Mouse (Mus musculus): Measurements from ENCODE around the gene Rnf43. TPM values are rescaled to one million over a fixed set of nuclear protein-coding genes. Genes with fewer than 3 reads are reported as not detected.

Rnf43 gene
- total and polyA plus RNA-seq, 3 experiments = 14.6 to 17.3 TPM; not detected in 1

DNA sequence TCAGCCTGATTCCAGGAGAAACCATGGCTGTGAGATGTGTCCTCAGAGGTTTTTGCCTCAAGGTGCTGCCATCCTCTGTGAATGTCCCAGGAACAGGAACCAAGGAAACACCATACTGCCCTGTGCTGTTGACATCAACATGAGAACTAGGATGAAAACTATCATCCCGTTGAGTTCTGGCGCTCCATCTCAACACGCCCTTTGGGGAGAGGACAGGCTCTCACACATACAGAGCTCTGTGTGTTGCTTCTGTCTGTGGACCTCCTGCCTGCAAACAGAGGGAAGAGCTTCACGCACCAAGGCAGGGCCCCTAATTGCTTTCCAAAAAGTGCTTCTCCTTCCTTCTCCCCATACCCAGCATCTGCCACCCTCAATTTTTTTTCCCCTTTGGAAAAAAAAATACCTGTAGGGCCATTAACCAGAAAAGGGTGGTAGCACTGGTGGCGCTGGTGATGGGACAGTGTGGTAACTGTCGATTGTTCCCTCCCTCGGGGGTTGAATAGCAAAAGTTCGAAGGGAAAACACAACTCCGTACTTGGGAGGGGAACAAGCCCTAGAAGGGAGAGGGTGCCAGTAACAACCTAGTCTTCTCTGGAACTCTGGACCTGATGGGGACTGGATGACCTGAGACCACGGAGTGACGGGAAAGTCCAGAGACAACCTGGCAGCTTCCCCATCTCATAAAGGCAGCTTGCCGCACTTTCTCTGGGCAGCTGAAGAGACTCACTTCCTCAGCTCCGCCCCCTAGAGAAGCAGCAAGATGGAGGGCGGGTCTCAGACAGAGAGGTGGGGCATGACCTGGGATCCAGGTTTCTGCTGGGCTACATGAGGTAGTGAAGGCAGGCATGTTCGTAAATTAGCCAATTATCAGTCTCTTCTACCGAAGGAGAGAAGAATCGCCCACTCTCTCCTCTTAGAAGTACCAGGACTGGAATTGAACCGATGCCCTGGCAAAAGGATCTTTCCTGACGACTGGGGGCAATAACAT lies 85.9 kb downstream of the Rnf43 start:
- peaks cover 5 to 38% of the 10 kb centered on the region in 2 experiments; a peak in 3 of 4 replicates for H3K4me1 ChIP-seq (ENCODE audit: control insufficient read depth in 1 of 2, insufficient read depth in 2 of 2, low read length in 2 of 2)
- H3K79me2 ChIP-seq (ENCODE audit: control insufficient read depth, insufficient read depth, low read length, poor library complexity) = peaks cover 42% of the 10 kb centered on the region
- peaks cover 3 to 29% of the 10 kb centered on the region in 2 experiments; a peak in 3 of 4 replicates for H3K36me3 ChIP-seq (ENCODE audit: control insufficient read depth in 1 of 2, insufficient read depth in 2 of 2, low read length in 2 of 2)
- peak overlapping the region; percentile 100 for H3K27ac ChIP-seq (ENCODE audit: control insufficient read depth, low read depth, low read length)
- peak overlapping the region; percentile 53 to 54 for H3K4me3 ChIP-seq (ENCODE audit: control insufficient read depth in 1 of 2, insufficient read depth in 1 of 2, low read depth in 2 of 2, low read length in 2 of 2)
- peak; percentile 98 for DNase-seq (ENCODE audit: low read depth, low spot score)
- H3K9me3 ChIP-seq (replicated peaks; ENCODE audit: insufficient read depth, low read length) = no peaks in the 10 kb centered on the region
- TF ChIP-seq ETS1 (IDR thresholded peaks at IDR 0.05; ENCODE audit: low read depth, low read length) (no peak), POLR2AphosphoS5 (IDR thresholded peaks at IDR 0.05; ENCODE audit: borderline replicate concordance, low read depth, low read length) (peak; percentile 14; the same call in 1 of the 2 replicates), TBP (IDR thresholded peaks at IDR 0.05; ENCODE audit: low read depth, low read length) (peak; percentile 93), NELFE (IDR thresholded peaks at IDR 0.05; ENCODE audit: low read depth, low read length) (no peak), TAL1 (IDR thresholded peaks at IDR 0.05; ENCODE audit: low read length) (peak; percentile 68), JUND (IDR thresholded peaks at IDR 0.05; ENCODE audit: low read depth, low read length) (no peak), GATA1 (IDR thresholded peaks at IDR 0.05; ENCODE audit: low read depth, low read length) (no peak), UBTF (IDR thresholded peaks at IDR 0.05; ENCODE audit: borderline replicate concordance, insufficient read depth, low read depth, low read length) (no peak), ZNF384 (IDR thresholded peaks at IDR 0.05; ENCODE audit: low read depth, low read length) (no peak), POLR2A (IDR thresholded peaks at IDR 0.05; ENCODE audit: control insufficient read depth in 1 of 2, insufficient read depth in 1 of 2, low read depth in 1 of 2, low read length in 2 of 2, poor library complexity in 1 of 2) (peak; percentile 67 to 85)
- H3K9ac ChIP-seq (ENCODE audit: control insufficient read depth, low read depth, low read length, poor library complexity, severe bottlenecking) = peak overlapping the region; percentile 86
- H3K27me3 ChIP-seq (ENCODE audit: control insufficient read depth in 1 of 2, insufficient read depth in 2 of 2, low read length in 2 of 2) = no peaks in the 10 kb centered on the region

DNA sequence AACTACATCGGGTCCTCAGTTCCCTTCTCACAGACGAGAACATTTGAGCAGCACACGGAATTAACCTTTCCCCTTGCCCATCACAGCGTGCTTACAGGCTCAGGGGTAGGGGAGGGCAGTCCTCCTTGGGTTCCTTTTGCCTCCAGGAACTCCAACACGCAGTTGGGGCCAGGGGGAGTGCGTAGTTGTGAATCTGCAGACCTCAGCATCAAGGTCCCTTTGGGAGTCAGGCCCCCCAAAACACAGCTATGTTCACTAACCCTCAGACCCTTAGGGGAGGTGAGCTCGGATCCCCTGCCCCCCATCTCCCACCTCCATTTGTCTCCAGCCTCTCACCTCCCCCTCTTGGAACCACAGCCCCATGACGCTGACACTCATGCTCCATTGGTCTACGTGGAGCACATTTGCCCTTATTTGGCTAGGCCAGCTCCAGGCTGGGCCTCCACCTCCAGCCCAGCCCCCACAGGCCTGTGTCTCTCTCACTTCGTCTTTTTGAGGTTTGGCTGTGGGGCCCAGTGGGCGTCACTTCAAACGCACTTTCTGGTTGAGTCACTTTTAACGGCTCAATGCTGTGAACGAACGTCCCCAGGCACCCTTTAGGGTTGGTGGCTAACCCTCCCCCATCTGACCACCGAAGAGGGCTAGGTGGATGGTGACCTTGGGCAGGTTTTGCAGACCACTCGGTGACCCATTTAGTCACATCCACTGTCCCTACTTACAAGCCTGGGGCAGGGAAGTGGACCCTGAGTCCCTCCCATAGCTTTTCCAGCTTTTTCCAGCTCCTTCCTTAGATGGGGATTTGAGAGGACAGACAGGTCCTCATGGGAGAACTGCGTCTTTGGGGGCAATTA lies 86.9 kb downstream of the Rnf43 start:
- no peaks in the 10 kb centered on the region for H3K9me3 ChIP-seq (replicated peaks; ENCODE audit: insufficient read depth, low read length)
- H3K4me3 ChIP-seq (ENCODE audit: control insufficient read depth in 1 of 2, insufficient read depth in 1 of 2, low read depth in 2 of 2, low read length in 2 of 2) = peak overlapping the region; percentile 54 to 58
- peak; percentile 100 for DNase-seq (ENCODE audit: low read depth, low spot score)
- H3K79me2 ChIP-seq (ENCODE audit: control insufficient read depth, insufficient read depth, low read length, poor library complexity) = peaks cover 51% of the 10 kb centered on the region
- H3K4me1 ChIP-seq (ENCODE audit: control insufficient read depth in 1 of 2, insufficient read depth in 2 of 2, low read length in 2 of 2) = peaks cover 5 to 47% of the 10 kb centered on the region in 2 experiments; a peak in 3 of 4 replicates
- H3K9ac ChIP-seq (ENCODE audit: control insufficient read depth, low read depth, low read length, poor library complexity, severe bottlenecking) = peak overlapping the region; percentile 86
- TF ChIP-seq CHD2 (IDR thresholded peaks at IDR 0.05; ENCODE audit: low read length) (no peak), TBP (IDR thresholded peaks at IDR 0.05; ENCODE audit: low read depth, low read length) (peak; percentile 94), ETS1 (IDR thresholded peaks at IDR 0.05; ENCODE audit: low read depth, low read length) (no peak), POLR2A (IDR thresholded peaks at IDR 0.05; ENCODE audit: control insufficient read depth in 1 of 2, insufficient read depth in 1 of 2, low read depth in 1 of 2, low read length in 2 of 2, poor library complexity in 1 of 2) (peak in 1 of 2 experiments; percentile 61), POLR2AphosphoS2 (IDR thresholded peaks at IDR 0.05; ENCODE audit: low read length) (no peak), POLR2AphosphoS5 (IDR thresholded peaks at IDR 0.05; ENCODE audit: borderline replicate concordance, low read depth, low read length) (peak; percentile 33)
- no peaks in the 10 kb centered on the region for H3K27me3 ChIP-seq (ENCODE audit: control insufficient read depth in 1 of 2, insufficient read depth in 2 of 2, low read length in 2 of 2)
- peak overlapping the region; percentile 100 for H3K27ac ChIP-seq (ENCODE audit: control insufficient read depth, low read depth, low read length)
- H3K36me3 ChIP-seq (ENCODE audit: control insufficient read depth in 1 of 2, insufficient read depth in 2 of 2, low read length in 2 of 2) = peaks cover 0 to 35% of the 10 kb centered on the region in 2 experiments; a peak in 2 of 4 replicates
